Mouse (Mus musculus): ENCODE results near the gene Prdx5. TPM values are rescaled to one million over a fixed set of nuclear protein-coding genes. Genes with fewer than 3 reads are reported as not detected.

Gene Prdx5
- total and polyA plus RNA-seq, 3 experiments = 74.8 to 137 (median 83.5) TPM

- dilution Hi-C loops (cut with MboI; ENCODE audit: extremely low pct_ligation_motif_present, extremely low pct_unique_long_range_greater_than_20kb, low sequenced_read_pairs) = no loop called here
Measured at GRCm38 (mm10) chr19:6928080-6928479, 18.2 kb upstream of the Prdx5 start.

DNA sequence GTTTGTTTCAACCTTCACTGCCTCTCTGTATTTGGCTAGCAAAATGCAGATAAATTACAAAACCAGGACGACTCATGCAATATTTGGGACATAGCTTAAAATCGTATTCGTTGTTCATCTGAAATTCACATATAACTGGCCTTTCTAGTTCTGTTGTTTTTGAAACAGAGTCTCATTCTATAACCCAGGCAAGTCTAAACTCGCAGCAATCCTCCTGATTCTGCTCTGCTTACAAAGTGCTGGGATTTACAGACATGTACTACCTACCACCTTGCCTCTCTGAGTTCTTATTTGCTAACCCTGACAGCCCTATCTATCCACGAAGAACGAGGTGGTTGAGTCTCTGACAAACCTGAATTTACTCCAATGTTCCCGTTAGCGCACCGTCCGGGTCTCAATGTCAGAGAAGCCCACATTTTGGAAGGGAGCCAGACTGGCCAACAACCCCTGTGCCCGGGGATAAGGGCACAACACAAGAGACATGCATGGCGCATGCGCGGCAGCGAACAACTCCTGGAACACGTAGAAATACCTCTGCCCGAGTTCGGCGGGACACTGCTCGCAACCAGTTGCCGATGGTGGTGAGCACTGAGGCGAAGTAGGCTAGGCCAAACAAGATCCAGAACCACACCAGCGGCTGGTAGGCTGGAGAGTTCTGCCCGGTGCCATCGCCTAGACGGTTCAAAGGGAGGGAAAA lies 16.8 kb upstream of the Prdx5 start:
- dilution Hi-C loops (cut with MboI; ENCODE audit: extremely low pct_ligation_motif_present, extremely low pct_unique_long_range_greater_than_20kb, low sequenced_read_pairs) (no loop called here), in situ Hi-C loops (cut with MboI; ENCODE audit: low pct_ligation_motif_present, low pct_unique_long_range_greater_than_20kb, low sequenced_read_pairs) (no loop called here)
- DNase-seq (ENCODE audit: extremely low read depth) = no peak
- Histone ChIP-seq H3K79me2 (replicated peaks; ENCODE audit: control insufficient read depth, extremely low read depth, insufficient read depth, poor library complexity, severe bottlenecking) (no peaks in the 10 kb centered on the region), H3K4me1 (ENCODE audit: control insufficient read depth in 1 of 2, insufficient read depth in 2 of 2) (peaks cover 3 to 15% of the 10 kb centered on the region in 2 experiments), H3K9ac (ENCODE audit: insufficient read depth, low read depth) (no peak overlapping the region), H3K36me3 (replicated peaks in 1 of 2; ENCODE audit: control insufficient read depth in 1 of 2, insufficient read depth in 1 of 2, low read length in 1 of 2) (no peaks in the 10 kb centered on the region), H3K27me3 (replicated peaks) (peaks cover 3% of the 10 kb centered on the region), H3K4me2 (ENCODE audit: insufficient read depth, low read depth, poor library complexity, severe bottlenecking) (no peak overlapping the region), H3K4me3 (replicated peaks in 1 of 3; ENCODE audit: low read depth in 2 of 3, low read length in 2 of 3, poor library complexity in 1 of 3) (no peak overlapping the region), H3K9me3 (replicated peaks; ENCODE audit: low read length) (no peaks in the 10 kb centered on the region), H3K27ac (ENCODE audit: insufficient read depth, low read depth) (no peak overlapping the region)
- TF ChIP-seq E2F4 (IDR thresholded peaks at IDR 0.05; ENCODE audit: insufficient replicate concordance, low read depth, low read length) (no peak), MEF2A (IDR thresholded peaks at IDR 0.05; ENCODE audit: borderline replicate concordance, low read depth, low read length) (no peak), BHLHE40 (IDR thresholded peaks at IDR 0.05; ENCODE audit: low read depth, low read length) (no peak), MYC (IDR thresholded peaks at IDR 0.05; ENCODE audit: low read depth, low read length) (no peak), IRF4 (IDR thresholded peaks at IDR 0.05; ENCODE audit: low read depth, low read length) (no peak), POLR2AphosphoS2 (IDR thresholded peaks at IDR 0.05; ENCODE audit: low read depth, low read length) (no peak)

More at GRCm38 (mm10) chr19:6928080-6928479, 18.2 kb upstream of the Prdx5 start:
- Histone ChIP-seq H3K27ac (ENCODE audit: insufficient read depth, low read depth) (no peak overlapping the region), H3K4me3 (replicated peaks in 1 of 3; ENCODE audit: low read depth in 2 of 3, low read length in 2 of 3, poor library complexity in 1 of 3) (no peak overlapping the region), H3K9me3 (replicated peaks; ENCODE audit: low read length) (no peaks in the 10 kb centered on the region), H3K36me3 (replicated peaks in 1 of 2; ENCODE audit: control insufficient read depth in 1 of 2, insufficient read depth in 1 of 2, low read length in 1 of 2) (no peaks in the 10 kb centered on the region), H3K27me3 (replicated peaks) (peaks cover 3% of the 10 kb centered on the region), H3K4me2 (ENCODE audit: insufficient read depth, low read depth, poor library complexity, severe bottlenecking) (no peak overlapping the region), H3K4me1 (ENCODE audit: control insufficient read depth in 1 of 2, insufficient read depth in 2 of 2) (peaks cover 3 to 7% of the 10 kb centered on the region in 2 experiments), H3K9ac (ENCODE audit: insufficient read depth, low read depth) (no peak overlapping the region), H3K79me2 (replicated peaks; ENCODE audit: control insufficient read depth, extremely low read depth, insufficient read depth, poor library complexity, severe bottlenecking) (no peaks in the 10 kb centered on the region)
- no peak for DNase-seq (ENCODE audit: extremely low read depth)
- TF ChIP-seq NRF1 (IDR thresholded peaks at IDR 0.05; ENCODE audit: low read depth, low read length) (no peak), JUN (IDR thresholded peaks at IDR 0.05; ENCODE audit: insufficient read depth, low read depth, low read length) (no peak), GABPA (IDR thresholded peaks at IDR 0.05; ENCODE audit: insufficient replicate concordance, low read depth, low read length) (no peak), TCF12 (IDR thresholded peaks at IDR 0.05; ENCODE audit: low read depth, low read length) (no peak), KAT2A (IDR thresholded peaks at IDR 0.05; ENCODE audit: insufficient replicate concordance, low read length) (no peak), POLR2A (IDR thresholded peaks at IDR 0.05; ENCODE audit: low read depth, low read length) (no peak), JUND (conservative IDR thresholded peaks at IDR 0.05; ENCODE audit: low read depth, low read length) (no peak), ZC3H11A (IDR thresholded peaks at IDR 0.05; ENCODE audit: low read depth, low read length) (no peak), EP300 (IDR thresholded peaks at IDR 0.05; ENCODE audit: low read length) (no peak), MYC (IDR thresholded peaks at IDR 0.05; ENCODE audit: low read depth, low read length) (no peak)
- in situ Hi-C loops (cut with MboI; ENCODE audit: low pct_ligation_motif_present, low pct_unique_long_range_greater_than_20kb, low sequenced_read_pairs) = no loop called here
